Mouse (Mus musculus) liver, postnatal 0 days (tissue): ENCODE measurements around the gene Ybey.

ENCODE experiments used
- CTCF ChIP-seq: sonication (generic); IDR thresholded peaks from 2 replicates; pipeline ENCODE4 v1.5.1; 2016; ENCODE audit warnings: antibody characterized with exemption, low read depth
- EP300 ChIP-seq: IDR thresholded peaks from 2 replicates; pipeline ENCODE4 v1.6.1; 2016; ENCODE audit warnings: antibody characterized with exemption, low read depth, mild to moderate bottlenecking

DNA sequence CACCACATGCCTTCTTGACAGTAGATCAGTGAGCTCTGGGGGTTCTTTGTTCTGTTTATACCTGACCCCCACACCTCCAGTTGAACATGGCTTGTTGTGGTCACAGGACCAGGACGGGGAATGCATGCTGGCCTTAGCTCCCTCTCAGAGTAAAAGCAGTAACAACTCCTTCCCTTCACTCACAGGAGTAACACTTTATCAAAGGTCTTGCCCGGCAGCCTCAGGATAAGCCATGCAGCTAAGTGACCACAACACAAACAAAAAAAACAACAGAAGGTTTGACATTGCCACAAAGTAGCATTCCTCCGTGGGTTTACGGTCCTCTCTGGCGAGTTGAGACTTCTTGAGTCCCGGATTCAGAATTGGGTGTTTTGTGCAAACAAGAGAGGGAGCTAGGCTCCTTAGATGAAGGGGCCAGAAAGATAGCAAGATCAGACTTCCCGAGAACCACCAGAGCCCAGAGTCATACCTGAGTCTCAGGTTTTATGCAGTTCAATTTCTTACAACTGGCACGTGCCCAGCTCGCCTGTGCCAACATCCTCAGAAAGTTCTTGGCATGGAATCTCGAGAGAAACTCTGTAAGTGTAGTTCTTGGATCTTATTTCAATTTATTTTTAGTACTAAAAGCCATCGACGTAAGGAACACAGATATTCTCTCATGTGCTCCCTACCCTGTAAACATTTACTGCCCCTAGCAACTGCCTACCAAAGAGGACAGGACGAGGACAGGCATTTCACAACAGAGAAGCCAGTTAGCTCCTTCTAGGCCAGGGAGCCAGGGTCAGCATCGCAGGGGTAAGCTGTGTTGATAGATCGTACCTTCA lies 21.3 kb downstream of the Ybey start:
- TF ChIP-seq CTCF (no peak), EP300 (no peak)
